Mouse (Mus musculus) stomach, postnatal 0 days (tissue): ENCODE data around the gene Igdcc3.

Experiments used
- CTCF ChIP-seq: IDR thresholded peaks from 2 replicates; pipeline ENCODE4 v1.5.1; 2016; ENCODE audit warnings: antibody characterized with exemption, low read depth, mild to moderate bottlenecking, moderate library complexity
- EP300 ChIP-seq: optimal IDR thresholded peaks from 2 replicates; pipeline ENCODE3; 2016; ENCODE audit warnings: antibody characterized with exemption

- no peak for TF ChIP-seq CTCF
- TF ChIP-seq EP300: no peak
Observed at GRCm38 (mm10) chr9:65217661-65218060, 76.7 kb downstream of the Igdcc3 start.
